Mouse (Mus musculus): Measurements from ENCODE around the gene Zdhhc13. TPM values are rescaled to one million over a fixed set of nuclear protein-coding genes. Genes with fewer than 3 reads are reported as not detected.

Zdhhc13 gene
- polyA plus RNA-seq, 1 experiment from 2014 or later = 36.2 TPM

- 46% methylated on average over 5 of the region's 5 CpGs for WGBS
- Histone ChIP-seq H3K4me2 (no peak overlapping the region), H3K36me3 (ENCODE audit: insufficient read depth) (peaks cover 33% of the 10 kb centered on the region), H3K27ac (ENCODE audit: low read depth) (peak overlapping the region; percentile 75), H3K4me3 (ENCODE audit: low read depth, low read length) (no peak overlapping the region), H3K4me1 (ENCODE audit: insufficient read depth) (peaks cover 13% of the 10 kb centered on the region; the same call in 1 of the 2 replicates), H3K9ac (no peak overlapping the region), H3K9me3 (ENCODE audit: low read depth, low read length) (no peaks in the 10 kb centered on the region), H3K27me3 (ENCODE audit: insufficient read depth, low read length) (no peaks in the 10 kb centered on the region)
- peak; percentile 64 for DNase-seq
- ATAC-seq (ENCODE audit: insufficient read depth) = peak; percentile 57; the same call in 1 of the 2 replicates
- TF ChIP-seq CTCF (IDR thresholded peaks at IDR 0.05; ENCODE audit: low read depth) = no peak
Measured at GRCm38 (mm10) chr7:48829177-48829910, 40.5 kb downstream of the Zdhhc13 start.

- ATAC-seq (ENCODE audit: insufficient read depth) = peak; percentile 95
- peak; percentile 96 for DNase-seq
- no peak overlapping the region for H3K9ac ChIP-seq
- TF ChIP-seq CTCF (IDR thresholded peaks at IDR 0.05; ENCODE audit: low read depth) = no peak
- H3K27ac ChIP-seq (ENCODE audit: low read depth) = no peak overlapping the region
- peaks cover 23% of the 10 kb centered on the region for H3K36me3 ChIP-seq (ENCODE audit: insufficient read depth)
- WGBS = 9% methylated on average over 2 of the region's 2 CpGs
- no peak overlapping the region for H3K4me3 ChIP-seq (ENCODE audit: low read depth, low read length)
- H3K4me2 ChIP-seq = 0 out of 2 replicates have a peak overlapping the region, but pooled peaks have one; percentile 13
- peaks cover 16% of the 10 kb centered on the region; the same call in 1 of the 2 replicates for H3K4me1 ChIP-seq (ENCODE audit: insufficient read depth)
- no peaks in the 10 kb centered on the region for H3K9me3 ChIP-seq (ENCODE audit: low read depth, low read length)
- no peaks in the 10 kb centered on the region for H3K27me3 ChIP-seq (ENCODE audit: insufficient read depth, low read length)
Measured at GRCm38 (mm10) chr7:48830395-48830794, 41.6 kb downstream of the Zdhhc13 start.

GRCm38 (mm10) chr7:48832735-48833134 lies 43.9 kb downstream of the Zdhhc13 start:
- H3K4me1 ChIP-seq (ENCODE audit: insufficient read depth) = peaks cover 16% of the 10 kb centered on the region; the same call in 1 of the 2 replicates

GRCm38 (mm10) chr7:48834371-48834970 lies 45.7 kb downstream of the Zdhhc13 start:
- Histone ChIP-seq H3K36me3 (ENCODE audit: insufficient read depth) (no peaks in the 10 kb centered on the region), H3K4me1 (ENCODE audit: insufficient read depth) (peaks cover 11% of the 10 kb centered on the region; the same call in 1 of the 2 replicates), H3K9me3 (ENCODE audit: low read depth, low read length) (no peaks in the 10 kb centered on the region), H3K27me3 (ENCODE audit: insufficient read depth, low read length) (no peaks in the 10 kb centered on the region), H3K4me3 (ENCODE audit: low read depth, low read length) (no peak overlapping the region), H3K27ac (ENCODE audit: low read depth) (no peak overlapping the region), H3K9ac (no peak overlapping the region), H3K4me2 (no peak overlapping the region)
- 68% methylated on average over 4 of the region's 4 CpGs for WGBS
- ATAC-seq (ENCODE audit: insufficient read depth) (no peak), DNase-seq (peak; percentile 21)
- no peak for TF ChIP-seq CTCF (IDR thresholded peaks at IDR 0.05; ENCODE audit: low read depth)

More at GRCm38 (mm10) chr7:48832735-48833134, 43.9 kb downstream of the Zdhhc13 start:
- no peaks in the 10 kb centered on the region for H3K9me3 ChIP-seq (ENCODE audit: low read depth, low read length)
- peaks cover 2% of the 10 kb centered on the region for H3K36me3 ChIP-seq (ENCODE audit: insufficient read depth)
- no peak overlapping the region for H3K4me2 ChIP-seq
- 59% methylated on average over 1 of the region's 1 CpGs for WGBS
- H3K9ac ChIP-seq = no peak overlapping the region
- ATAC-seq (ENCODE audit: insufficient read depth) (no peak), DNase-seq (no peak)
- TF ChIP-seq CTCF (IDR thresholded peaks at IDR 0.05; ENCODE audit: low read depth) = no peak
- H3K4me3 ChIP-seq (ENCODE audit: low read depth, low read length) = no peak overlapping the region
- no peak overlapping the region for H3K27ac ChIP-seq (ENCODE audit: low read depth)
- no peaks in the 10 kb centered on the region for H3K27me3 ChIP-seq (ENCODE audit: insufficient read depth, low read length)

- WGBS = 87% methylated on average over 12 of the region's 12 CpGs
- DNase-seq = no peak
- Histone ChIP-seq H3K9ac (no peak overlapping the region), H3K27me3 (ENCODE audit: insufficient read depth, low read length) (no peaks in the 10 kb centered on the region), H3K36me3 (ENCODE audit: insufficient read depth) (no peaks in the 10 kb centered on the region), H3K27ac (ENCODE audit: low read depth) (no peak overlapping the region), H3K4me1 (ENCODE audit: insufficient read depth) (peaks cover 7% of the 10 kb centered on the region; the same call in 1 of the 2 replicates), H3K4me2 (no peak overlapping the region), H3K9me3 (ENCODE audit: low read depth, low read length) (no peaks in the 10 kb centered on the region), H3K4me3 (ENCODE audit: low read depth, low read length) (no peak overlapping the region)
- ATAC-seq (ENCODE audit: insufficient read depth) = no peak
- no peak for TF ChIP-seq CTCF (IDR thresholded peaks at IDR 0.05; ENCODE audit: low read depth)
Measured at GRCm38 (mm10) chr7:48834989-48835626, 46.3 kb downstream of the Zdhhc13 start.

- 43% methylated on average over 6 of the region's 6 CpGs for WGBS
- no peaks in the 10 kb centered on the region for H3K27me3 ChIP-seq (ENCODE audit: insufficient read depth, low read length)
- H3K9me3 ChIP-seq (ENCODE audit: low read depth, low read length) = no peaks in the 10 kb centered on the region
- H3K27ac ChIP-seq (ENCODE audit: low read depth) = no peak overlapping the region
- H3K36me3 ChIP-seq (ENCODE audit: insufficient read depth) = no peaks in the 10 kb centered on the region
- ATAC-seq (ENCODE audit: insufficient read depth) (no peak), DNase-seq (peak; percentile 24)
- 0 out of 2 replicates have a peak, but pooled peaks cover 3% of the 10 kb centered on the region for H3K4me1 ChIP-seq (ENCODE audit: insufficient read depth)
- TF ChIP-seq CTCF (IDR thresholded peaks at IDR 0.05; ENCODE audit: low read depth) = no peak
- no peak overlapping the region for H3K4me2 ChIP-seq
- H3K4me3 ChIP-seq (ENCODE audit: low read depth, low read length) = no peak overlapping the region
- H3K9ac ChIP-seq = no peak overlapping the region
Measured at GRCm38 (mm10) chr7:48836949-48837348, 48.1 kb downstream of the Zdhhc13 start.

GRCm38 (mm10) chr7:48838434-48838833 lies 49.6 kb downstream of the Zdhhc13 start:
- Histone ChIP-seq H3K9me3 (ENCODE audit: low read depth, low read length) (no peaks in the 10 kb centered on the region), H3K36me3 (ENCODE audit: insufficient read depth) (no peaks in the 10 kb centered on the region), H3K9ac (no peak overlapping the region), H3K4me1 (ENCODE audit: insufficient read depth) (0 out of 2 replicates have a peak, but pooled peaks cover 3% of the 10 kb centered on the region), H3K27ac (ENCODE audit: low read depth) (no peak overlapping the region), H3K4me2 (no peak overlapping the region), H3K4me3 (ENCODE audit: low read depth, low read length) (no peak overlapping the region), H3K27me3 (ENCODE audit: insufficient read depth, low read length) (no peaks in the 10 kb centered on the region)
- TF ChIP-seq CTCF (IDR thresholded peaks at IDR 0.05; ENCODE audit: low read depth) = peak; percentile 41
- 66% methylated on average over 2 of the region's 2 CpGs for WGBS
- no peak for ATAC-seq (ENCODE audit: insufficient read depth)
- DNase-seq = no peak
